14 mouse cellular contexts compared by ENCODE assay signal in genomic region chr6:57605546-57606307, GRCm38 (mm10). TPM values are rescaled to one million over a fixed set of nuclear protein-coding genes. Genes with fewer than 3 reads are reported as not detected.
DNase-seq lines count a peak whose midpoint lies in the region.
"Had no signal": no experiment of that assay in that cellular context is flagged by ENCODE, and none has a peak within 500 bp of the region (broad histone marks: within the 10 kb centered on the region; RNA-seq: fewer than 3 reads in every experiment).

No protein-coding gene starts in this region.

- intact Hi-C loops in left cerebral cortex, postnatal 25 days (cut with DNase I) = loop anchor here (1.0 to 5.0 kb wide), 3 partner anchors 79 to 97 kb away; partner anchors contain the start of gene Lancl2

- DNase-seq in layer of hippocampus, adult 11-12 months (ENCODE audit: low spot score) = peak; percentile 50
- DNase-seq in layer of hippocampus, adult 9-10 months (ENCODE audit: low spot score) = no peak
- DNase-seq in layer of hippocampus, adult 9-11 months = peak; percentile 68
- DNase-seq in left cerebral cortex, postnatal 25 days (ENCODE audit: low spot score in 2 of 2) = peak; percentile 56 to 94
- peak; percentile 42 for DNase-seq in right cerebral cortex, postnatal 4 days
- no peak for DNase-seq in gastrocnemius, adult 18-20 months (ENCODE audit: low spot score)
- DNase-seq in c-Kit-positive CD71-positive TER-119-positive erythroid progenitor cells, embryonic 14.5 days (ENCODE audit: low spot score) = no peak
- no peak for DNase-seq in thymus, adult 18-20 months
- DNase-seq: adrenal gland, adult 8-10 months; cerebellum, adult 8-10 months; gastrocnemius, postnatal 10 days; heart, adult 2 months; lung, adult 2 months; lung, postnatal 36 days had no signal

RNA-seq across cellular contexts. Expression of gene Herc6, which starts 24.9 kb away (rescaled TPM):
- 10 to 100 TPM in 1 of 2 experiments, 1 to 10 TPM in 1; 9.6 to 10.8 TPM for total RNA-seq in left cerebral cortex, postnatal 25 days (2021)
- total RNA-seq in gastrocnemius, adult 18-20 months (2021) = 1 to 10 TPM in 1 of 2 experiments, under 1 TPM in 1; 0.34 to 1.2 TPM

Comparison
In these comparisons a context has a peak if more than half of its experiments do, and no peak if none do; other contexts are left out.
1. DNase-seq: peak in layer of hippocampus, adult 11-12 months (single experiment), layer of hippocampus, adult 9-11 months (single experiment), left cerebral cortex, postnatal 25 days (2 of 2) and right cerebral cortex, postnatal 4 days (single experiment); none in layer of hippocampus, adult 9-10 months (single experiment), gastrocnemius, adult 18-20 months (single experiment), c-Kit-positive CD71-positive TER-119-positive erythroid progenitor cells, embryonic 14.5 days (single experiment) and thymus, adult 18-20 months (0 of 2).
2. RNA of gene Herc6, which starts 24.9 kb away (total RNA-seq): 9.6 to 10.8 TPM in left cerebral cortex, postnatal 25 days; 0.34 to 1.2 TPM in gastrocnemius, adult 18-20 months; every median in the first group is over 4 times any median in the second.